ENCODE assay signal across 8 mouse cellular contexts in the genomic region with DNA sequence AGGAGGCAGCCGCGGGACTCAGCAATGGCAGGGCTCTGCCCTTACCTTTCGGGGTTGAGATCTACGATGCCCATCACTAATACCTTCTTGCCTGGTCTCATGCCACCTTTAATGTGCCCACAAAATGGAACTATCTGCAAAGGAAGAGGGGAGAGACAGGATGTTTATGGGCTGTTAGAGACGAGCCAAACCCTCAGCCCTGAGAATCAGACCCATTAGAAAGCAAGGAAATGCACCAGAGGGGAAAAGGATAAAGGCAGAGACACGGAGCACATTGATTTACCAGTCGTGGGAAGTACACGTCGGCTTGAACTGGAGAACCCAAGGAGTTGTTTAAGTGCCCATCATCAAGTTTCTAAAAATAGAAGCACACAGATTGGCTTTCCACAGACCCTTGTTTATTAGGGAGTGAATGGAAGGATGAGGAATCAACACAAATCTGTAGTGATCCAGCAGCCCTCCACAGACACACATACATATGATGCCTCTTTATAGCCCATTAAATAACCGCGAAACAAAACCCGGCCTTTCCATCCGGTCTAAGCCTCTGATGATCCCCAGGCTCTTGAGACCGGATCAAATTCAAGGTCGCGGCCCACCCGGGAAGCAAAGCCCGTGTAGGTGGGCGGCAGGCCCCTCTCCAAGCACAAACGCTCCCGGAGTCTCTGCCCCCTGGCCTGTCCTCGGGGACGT. TPM values are rescaled to one million over a fixed set of nuclear protein-coding genes. Genes with fewer than 3 reads are reported as not detected.
DNase-seq lines count a peak whose midpoint lies in the region; ATAC-seq and TF ChIP-seq lines count a peak whose summit lies in the region.

No protein-coding gene starts in this region.

- no peaks in the 10 kb centered on the region for H3K27me3 ChIP-seq in cerebellum, adult 2 months (ENCODE audit: control insufficient read depth, insufficient read depth, low read length)
- H3K27me3 ChIP-seq in hindbrain, embryonic 16.5 days (replicated peaks; ENCODE audit: control insufficient read depth, insufficient read depth, low read length): no peaks in the 10 kb centered on the region
- peaks cover 49% of the 10 kb centered on the region for H3K27me3 ChIP-seq in liver, embryonic 15.5 days
- H3K27me3 ChIP-seq in neural tube, embryonic 14.5 days (ENCODE audit: control insufficient read depth, insufficient read depth, low read length): no peaks in the 10 kb centered on the region

- WGBS in cerebellum, adult 2 months: 4% methylated on average over 23 of the region's 23 CpGs
- WGBS in hindbrain, embryonic 16.5 days: 9% methylated on average over 23 of the region's 23 CpGs
- 17% methylated on average over 23 of the region's 23 CpGs for WGBS in liver, embryonic 15.5 days (ENCODE audit: insufficient replicate concordance)
- 13% methylated on average over 23 of the region's 23 CpGs for WGBS in neural tube, embryonic 14.5 days

- H3K4me3 ChIP-seq in cerebellum, adult 2 months (replicated peaks; ENCODE audit: insufficient read depth, low read depth, low read length): peak overlapping the region; percentile 78
- peak overlapping the region; percentile 80 for H3K4me3 ChIP-seq in hindbrain, embryonic 16.5 days (ENCODE audit: low read length)
- H3K4me3 ChIP-seq in liver, embryonic 15.5 days (replicated peaks): peak overlapping the region; percentile 76
- H3K4me3 ChIP-seq in neural tube, embryonic 14.5 days (ENCODE audit: low read depth, low read length): peak overlapping the region; percentile 91

- H3K4me2 ChIP-seq in hindbrain, embryonic 16.5 days (ENCODE audit: low read length): peak overlapping the region; percentile 87
- H3K4me2 ChIP-seq in liver, embryonic 15.5 days: peak overlapping the region; percentile 92
- H3K4me2 ChIP-seq in neural tube, embryonic 14.5 days (ENCODE audit: low read depth, low read length): peak overlapping the region; percentile 61

- peaks cover 10% of the 10 kb centered on the region; the same call in 1 of the 2 replicates for H3K36me3 ChIP-seq in hindbrain, embryonic 16.5 days (ENCODE audit: control insufficient read depth, insufficient read depth, low read length)
- peaks cover 8% of the 10 kb centered on the region; the same call in 1 of the 2 replicates for H3K36me3 ChIP-seq in liver, embryonic 15.5 days (replicated peaks)
- peaks cover 11% of the 10 kb centered on the region for H3K36me3 ChIP-seq in neural tube, embryonic 14.5 days (ENCODE audit: control insufficient read depth, insufficient read depth, low read length)

- peak; percentile 20 to 36 for DNase-seq in cerebellum, adult 2 months
- no peak for DNase-seq in cerebellum, postnatal 4 days (ENCODE audit: low spot score in 2 of 2)
- DNase-seq in 3T3-L1 (ENCODE audit: low read depth, low spot score): peak; percentile 49
- DNase-seq in embryo, embryonic 9.5 days (ENCODE audit: extremely low spot score): peak; percentile 23

- peak; percentile 22 for ATAC-seq in hindbrain, embryonic 16.5 days
- no peak for ATAC-seq in liver, embryonic 15.5 days (ENCODE audit: insufficient read depth)
- peak; percentile 29; the same call in 1 of the 2 replicates for ATAC-seq in neural tube, embryonic 14.5 days (ENCODE audit: low read depth)
- no peak for ATAC-seq in erythroid progenitor cell, adult 5-6 weeks (replicated peaks; ENCODE audit: low FRiP score, poor library complexity, severe bottlenecking)

- H3K9me3 ChIP-seq in hindbrain, embryonic 16.5 days (ENCODE audit: control insufficient read depth, low read length): no peaks in the 10 kb centered on the region
- H3K9me3 ChIP-seq in liver, embryonic 15.5 days (replicated peaks): no peaks in the 10 kb centered on the region
- H3K9me3 ChIP-seq in neural tube, embryonic 14.5 days (ENCODE audit: control insufficient read depth, low read length): no peaks in the 10 kb centered on the region

- no peak for TF ChIP-seq CTCF in cerebellum, adult 2 months (IDR thresholded peaks at IDR 0.05; ENCODE audit: borderline replicate concordance, insufficient read depth, low read depth, low read length)

- peak overlapping the region; percentile 97 for H3K9ac ChIP-seq in hindbrain, embryonic 16.5 days (ENCODE audit: low read depth, low read length)
- H3K9ac ChIP-seq in liver, embryonic 15.5 days: peak overlapping the region; percentile 66
- H3K9ac ChIP-seq in neural tube, embryonic 14.5 days (replicated peaks; ENCODE audit: low read depth, low read length): peak overlapping the region; percentile 94

- TF ChIP-seq POLR2A in cerebellum, adult 2 months (IDR thresholded peaks at IDR 0.05; ENCODE audit: borderline replicate concordance, insufficient read depth, low read length): no peak

- H3K4me1 ChIP-seq in cerebellum, adult 2 months (ENCODE audit: control insufficient read depth, insufficient read depth, low read length): peaks cover 2% of the 10 kb centered on the region
- H3K4me1 ChIP-seq in hindbrain, embryonic 16.5 days (ENCODE audit: control insufficient read depth, insufficient read depth, low read depth, low read length): peaks cover 23% of the 10 kb centered on the region
- H3K4me1 ChIP-seq in liver, embryonic 15.5 days (replicated peaks): peaks cover 21% of the 10 kb centered on the region
- H3K4me1 ChIP-seq in neural tube, embryonic 14.5 days (ENCODE audit: control insufficient read depth, insufficient read depth, low read length): peaks cover 17% of the 10 kb centered on the region

- peak overlapping the region; percentile 60 for H3K27ac ChIP-seq in cerebellum, adult 2 months (ENCODE audit: insufficient read depth, low read length)
- H3K27ac ChIP-seq in hindbrain, embryonic 16.5 days (ENCODE audit: low read depth, low read length): peak overlapping the region; percentile 97
- H3K27ac ChIP-seq in liver, embryonic 15.5 days (replicated peaks): peak overlapping the region; percentile 64
- peak overlapping the region; percentile 91 for H3K27ac ChIP-seq in neural tube, embryonic 14.5 days (ENCODE audit: low read depth, low read length)

RNA-seq across cellular contexts. Expression of a gene that starts 0.7 kb away (rescaled TPM):
- 51.3 and 60.5 TPM in 2 replicates for polyA plus RNA-seq in cerebellum, adult 2 months (2012; rRNA removed)
- polyA plus RNA-seq in hindbrain, embryonic 16.5 days (2015; fragmentation: Nextera tagmentation; extraction: Ambion mirVana): 84.9 and 87.2 TPM in 2 replicates
- polyA plus RNA-seq in liver, embryonic 15.5 days (2015; fragmentation: Nextera tagmentation; extraction: Ambion mirVana): 9.0 and 9.1 TPM in 2 replicates
- 66.1 and 70.4 TPM in 2 replicates for polyA plus RNA-seq in neural tube, embryonic 14.5 days (2014; fragmentation: Nextera tagmentation; extraction: Ambion mirVana)
- total RNA-seq in erythroid progenitor cell, adult 5-6 weeks (2015; ENCODE audit: low replicate concordance): 0.84 and 7.2 TPM in 2 replicates
- total RNA-seq in erythroid progenitor cell, adult 5-6 weeks (2017; ENCODE audit: low replicate concordance): 0.39 and 0.61 TPM in 2 replicates

Comparison
In these comparisons a context has a peak if more than half of its experiments do, and no peak if none do; other contexts are left out.
1. DNase-seq: peak in cerebellum, adult 2 months (2 of 2), 3T3-L1 (single experiment) and embryo, embryonic 9.5 days (single experiment); none in cerebellum, postnatal 4 days (0 of 2).
2. ATAC-seq: peak in hindbrain, embryonic 16.5 days (single experiment) and neural tube, embryonic 14.5 days (single experiment); none in liver, embryonic 15.5 days (single experiment) and erythroid progenitor cell, adult 5-6 weeks (single experiment).
3. Peak in every context shown above with its lines, with median percentiles within 50 percentile points of each other: H3K27ac ChIP-seq, H3K4me3 ChIP-seq, H3K4me2 ChIP-seq and H3K9ac ChIP-seq.